Mouse (Mus musculus) testis, adult 2 months (tissue): ENCODE data around the gene Dlx1.

Source experiments
- CTCF ChIP-seq: fragments of 200-500 bp; IDR thresholded peaks from 2 replicates; pipeline ENCODE4 v1.5.1; 2012; ENCODE audit warnings: low read depth, mild to moderate bottlenecking, inconsistent platforms, low read length, moderate library complexity; ENCODE audit not compliant: control insufficient read depth, insufficient read depth, insufficient replicate concordance
- POLR2A ChIP-seq: fragments of 200-500 bp; IDR thresholded peaks from 2 replicates; pipeline ENCODE4 v1.6.1; 2012; ENCODE audit warnings: low read depth, mild to moderate bottlenecking, inconsistent platforms, low read length, moderate library complexity; ENCODE audit not compliant: control insufficient read depth

DNA sequence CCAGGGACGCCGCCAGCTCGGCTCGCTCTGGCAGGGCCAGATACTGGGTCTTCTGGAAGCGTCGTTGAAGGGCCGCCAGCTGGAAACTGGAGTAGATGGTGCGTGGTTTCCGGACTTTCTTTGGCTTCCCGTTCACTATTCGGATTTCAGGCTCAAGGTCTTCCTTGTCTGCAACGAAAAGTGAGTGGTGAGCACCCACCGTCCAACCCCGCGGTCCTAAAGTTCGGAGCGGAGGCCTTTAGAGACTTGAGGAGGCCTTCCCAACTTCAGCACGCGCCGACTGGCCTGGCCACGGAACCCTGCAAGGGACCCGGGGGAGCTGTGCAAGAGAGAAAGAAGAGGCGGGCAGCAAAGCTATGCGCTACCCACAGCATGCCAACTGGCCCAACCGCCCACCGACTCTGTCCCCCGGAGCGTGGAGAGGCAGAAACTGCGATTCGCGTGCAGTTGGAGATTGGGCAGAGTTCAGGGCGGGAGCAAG lies 17.5 kb downstream of the Dlx1 start:
- TF ChIP-seq POLR2A (no peak), CTCF (no peak)
